Mouse (Mus musculus) cerebellum, adult 11 months (tissue): ENCODE measurements around the gene Gm14325.
A peak's percentile ranks its signal among the peaks of the same experiment; 100 is the strongest.
"Not testable (repeated sequence)": the region's sequence is repeated elsewhere in the genome, so short reads cannot be mapped to it uniquely, and the experiment has no call there.

Experiments
- DNase-seq: peaks from one replicate; pipeline ENCODE4 v3.0.0; 2022

Gene Gm14325

DNA sequence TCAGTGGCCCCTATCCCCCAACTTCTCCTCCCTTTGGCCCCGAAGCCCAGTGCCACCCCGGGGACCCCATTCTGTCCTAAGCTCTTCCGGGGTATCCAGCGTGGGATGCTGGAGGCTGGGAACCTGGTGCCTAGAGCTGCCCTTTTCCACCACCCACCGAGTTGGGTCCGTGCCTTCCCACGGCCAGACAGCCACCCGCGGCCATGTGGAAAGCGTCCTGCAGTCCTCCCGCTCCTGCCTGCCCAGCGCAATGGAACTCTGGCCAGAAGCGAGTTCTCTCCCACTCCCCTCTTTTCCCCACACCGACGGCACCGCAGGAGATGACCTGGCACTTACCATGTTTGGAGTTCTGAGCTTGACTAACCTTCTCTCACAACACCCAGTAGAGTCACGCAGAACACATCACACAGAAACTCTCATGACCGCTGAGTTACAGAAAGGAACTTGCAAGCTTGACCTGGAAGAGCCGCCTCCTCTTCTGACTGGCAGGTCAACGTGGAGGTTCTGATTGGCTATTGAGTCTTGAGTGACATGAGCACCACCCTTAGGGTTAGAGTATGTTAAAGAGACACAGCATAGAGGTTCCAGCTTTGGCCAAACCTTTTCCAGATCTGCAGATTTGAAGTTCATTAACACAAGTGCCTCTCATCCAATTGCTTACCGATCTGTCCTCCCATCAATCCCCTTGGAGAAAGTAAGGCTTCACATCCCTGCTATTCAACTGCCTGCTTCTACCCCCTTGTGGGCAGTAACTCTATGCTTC is at the start of gene Gm14325:
Gene Gm14325, minus strand, starts transcription at position 436 of the 763 bp plus-strand sequence.
- DNase-seq = peak; percentile 72

DNA sequence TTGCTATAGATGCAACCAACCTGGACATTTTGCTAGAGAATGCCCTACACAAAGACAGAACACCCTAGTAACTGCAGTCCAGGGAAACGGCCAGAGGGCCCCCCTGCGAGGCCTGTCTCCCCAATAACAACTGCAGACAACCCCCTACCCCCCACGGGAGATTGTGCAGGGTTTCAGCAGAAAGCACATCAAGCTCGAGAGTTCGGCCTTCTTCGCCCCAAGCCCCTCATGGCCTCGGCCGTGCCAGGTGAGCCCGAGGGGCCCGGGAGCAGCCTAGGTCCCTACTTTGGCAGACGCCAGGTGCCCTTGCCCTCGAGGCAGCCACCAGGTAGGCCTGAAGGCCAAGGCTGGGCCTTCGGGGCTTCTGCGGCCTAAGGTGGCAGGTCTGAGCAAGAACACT is 47.6 kb upstream of the Gm14325 start:
- DNase-seq = not testable (repeated sequence)

DNA sequence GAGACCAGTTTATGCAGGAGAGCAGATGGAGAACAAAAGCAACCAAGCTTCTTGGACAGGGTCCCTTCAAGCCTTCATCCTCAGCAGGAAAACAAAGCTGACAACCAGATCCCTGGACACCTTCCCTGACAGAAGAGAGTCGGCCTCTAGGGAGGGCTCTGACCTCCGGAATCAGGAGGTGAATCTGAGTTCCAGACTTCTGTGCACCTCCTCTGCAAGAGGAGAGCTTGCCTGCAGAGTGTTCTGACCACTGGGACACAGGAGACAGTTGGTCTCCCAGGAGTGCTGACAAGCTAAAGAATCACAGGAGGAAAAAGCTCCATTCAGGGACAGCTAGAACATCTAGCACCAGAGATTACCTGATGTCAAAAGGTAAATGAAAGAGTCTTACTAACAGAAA is 22.1 kb upstream of the Gm14325 start:
- DNase-seq = not testable (repeated sequence)

DNA sequence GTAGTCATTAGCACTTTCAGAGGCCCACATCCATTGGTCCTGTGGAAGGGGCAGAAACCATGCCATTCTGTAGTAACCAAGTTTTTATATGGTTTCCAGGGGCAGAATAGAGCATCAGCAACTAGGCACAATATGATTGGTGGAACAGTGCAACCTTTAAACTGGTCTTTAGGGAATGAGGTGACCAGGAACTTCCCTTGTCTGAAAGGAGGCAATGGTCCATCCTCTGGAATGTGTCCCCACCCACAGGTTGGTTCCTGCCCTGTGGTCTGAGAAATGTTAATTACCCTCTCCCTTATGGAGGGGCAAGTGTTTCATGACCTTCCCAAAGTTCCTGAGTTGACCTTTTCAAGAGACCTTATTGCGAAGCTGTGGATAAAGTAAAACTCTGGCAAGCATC is 3.5 kb upstream of the Gm14325 start:
- not testable (repeated sequence) for DNase-seq

DNA sequence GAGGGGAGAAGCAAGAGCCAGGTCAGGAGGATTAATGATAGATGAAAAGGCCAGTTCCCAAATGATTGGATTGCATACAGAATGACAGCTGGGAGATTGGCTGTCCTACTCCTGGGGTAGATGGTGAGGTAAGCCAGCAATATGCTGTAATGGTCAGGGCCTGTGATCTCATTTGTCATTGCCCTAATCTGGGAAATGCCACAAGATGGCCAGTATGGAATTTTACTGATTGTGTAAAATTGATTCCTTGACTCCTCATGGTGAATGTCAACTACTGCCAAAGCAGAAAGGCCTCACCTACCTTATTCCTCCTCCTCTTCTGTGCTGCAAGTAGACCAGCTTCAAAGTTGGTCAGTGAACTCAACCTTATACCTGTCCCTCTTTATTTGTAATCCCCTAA is 3.4 kb downstream of the Gm14325 start:
- not testable (repeated sequence) for DNase-seq

DNA sequence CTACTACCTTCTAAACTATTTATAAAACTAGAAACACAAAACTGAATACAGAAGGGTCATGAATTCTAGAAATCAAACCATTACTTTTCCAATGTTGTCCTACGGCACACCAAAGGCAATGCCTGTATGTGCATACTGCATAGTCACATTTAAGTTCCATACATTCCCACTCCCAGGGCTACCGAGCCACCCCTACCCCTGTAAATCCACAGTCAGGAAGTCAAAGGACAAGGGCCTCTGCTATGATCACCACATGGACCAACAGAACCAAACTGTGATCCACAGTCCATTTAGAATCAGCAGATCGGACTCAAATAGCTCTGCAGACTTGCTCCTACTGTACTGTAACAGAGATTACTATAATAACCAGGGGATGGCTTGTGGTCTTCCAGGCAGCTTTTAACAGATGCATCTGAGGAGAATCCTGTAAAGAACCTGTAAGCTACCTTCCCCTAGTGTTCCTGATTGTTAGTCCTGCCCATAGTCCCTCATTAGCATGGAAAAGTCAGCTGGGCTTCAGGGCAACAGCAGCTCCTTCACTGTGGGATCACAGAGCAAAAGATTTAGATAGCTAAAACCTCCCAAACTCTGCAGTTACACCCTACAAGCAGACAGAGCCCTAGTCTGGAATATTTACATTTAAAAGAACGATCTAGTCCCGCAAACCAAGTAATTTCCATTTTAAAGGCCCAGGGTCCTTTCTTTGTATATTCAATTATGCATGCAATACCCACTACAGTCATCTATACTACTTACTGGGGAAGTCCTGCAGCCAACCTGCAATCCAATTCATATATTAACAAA is 4.2 kb downstream of the Gm14325 start:
- not testable (repeated sequence) for DNase-seq

DNA sequence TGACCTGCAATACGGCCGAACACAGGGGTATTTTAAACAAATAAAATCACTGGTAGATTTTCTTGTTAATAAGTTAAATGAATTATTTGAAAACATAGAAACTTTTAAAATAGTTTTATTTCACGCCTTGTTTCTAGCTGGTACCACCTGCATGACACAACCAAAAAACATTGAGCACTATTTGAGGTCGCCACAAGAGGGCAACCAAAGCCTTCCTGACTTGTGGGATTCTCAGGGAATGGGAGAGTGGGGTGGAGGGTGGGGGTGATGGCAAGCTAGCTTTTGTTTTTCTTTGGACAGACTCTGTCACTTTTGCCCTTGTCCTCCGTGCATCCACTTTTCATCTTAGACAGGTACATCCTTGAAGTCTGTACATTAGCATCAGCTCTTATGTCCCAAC is 18.2 kb downstream of the Gm14325 start:
- DNase-seq = not testable (repeated sequence)

DNA sequence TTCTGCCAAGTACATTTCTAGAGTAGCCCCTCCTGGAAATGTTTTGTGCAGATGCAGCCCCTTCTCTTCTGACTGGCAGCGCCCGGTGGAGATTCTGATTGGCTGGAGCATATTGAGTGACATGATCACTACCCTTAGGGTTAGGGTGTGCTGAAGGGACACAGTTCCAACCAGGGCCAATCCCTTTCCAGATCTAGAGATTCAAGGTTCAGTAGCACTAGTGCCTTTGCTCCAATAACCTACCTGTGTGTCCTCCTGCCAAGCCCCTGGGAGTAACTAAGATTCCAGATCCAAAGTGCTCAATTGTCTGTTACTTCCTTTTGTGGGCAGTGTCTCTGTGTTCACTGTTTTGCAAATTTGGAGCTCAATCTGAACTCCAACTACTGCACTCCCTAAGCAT is 34.0 kb downstream of the Gm14325 start:
- not testable (repeated sequence) for DNase-seq

DNA sequence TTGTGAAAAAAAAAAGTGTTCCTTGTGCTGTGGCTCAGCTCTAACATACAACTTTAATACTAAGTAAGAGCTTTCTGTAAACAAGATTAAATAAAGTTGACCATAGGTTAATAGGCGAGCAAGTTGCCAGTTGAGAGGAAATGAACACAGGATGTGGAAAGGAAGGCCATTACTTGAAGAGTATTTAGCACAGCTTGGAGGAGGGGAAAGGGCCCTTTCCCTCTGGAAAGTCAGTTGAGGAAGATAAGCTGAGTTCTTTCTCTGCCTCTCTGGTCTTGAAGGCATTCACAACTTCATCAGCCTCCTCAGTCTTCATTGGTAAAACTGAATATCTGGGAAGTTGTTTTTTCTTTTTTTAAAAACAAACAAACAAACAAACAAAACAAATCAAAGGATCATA is 52.8 kb downstream of the Gm14325 start:
- not testable (repeated sequence) for DNase-seq
